In the genomic region with DNA sequence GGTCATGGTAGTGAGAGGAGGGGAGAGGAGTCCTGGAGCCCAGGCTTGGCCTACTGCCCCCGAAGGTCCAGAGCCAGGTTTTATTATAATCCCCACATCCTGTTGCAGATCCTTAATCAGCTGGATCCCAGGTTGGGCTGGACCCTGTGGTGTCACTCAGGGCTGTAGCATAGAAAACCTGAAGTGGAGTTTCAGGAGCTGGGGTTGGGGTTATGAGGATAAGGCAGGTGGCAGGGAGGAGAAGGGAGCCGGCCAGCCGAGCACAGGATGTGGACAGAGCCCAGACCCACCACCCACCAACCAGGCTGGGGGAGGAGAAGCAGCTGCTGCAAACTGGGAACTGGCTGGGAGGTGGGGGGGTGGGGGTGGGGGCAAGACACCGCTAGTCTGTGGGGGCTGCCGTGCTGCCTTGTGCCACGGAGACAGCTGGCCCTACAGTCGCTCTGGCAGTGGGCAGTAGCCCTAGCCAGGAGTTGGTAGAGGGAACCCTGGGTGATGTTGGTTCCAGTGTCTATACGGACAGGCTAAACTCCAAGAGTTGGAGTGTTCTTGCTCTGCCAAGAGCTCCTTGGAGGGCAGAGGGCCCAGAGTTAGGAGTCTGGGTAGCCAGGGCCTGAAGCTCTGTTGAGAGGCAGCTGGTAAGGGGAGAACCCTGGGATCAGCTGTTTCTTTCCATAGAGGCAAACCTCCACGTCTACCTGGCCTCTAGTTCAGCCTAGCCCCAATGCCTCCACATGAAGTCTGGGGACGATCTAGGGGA, we compare ENCODE assay signal across 8 mouse cellular contexts.
DNase-seq lines count a peak whose midpoint lies in the region; ATAC-seq and TF ChIP-seq lines count a peak whose summit lies in the region.

No protein-coding gene starts in this region.

- peaks cover 78% of the 10 kb centered on the region for H3K4me1 ChIP-seq in hindbrain, embryonic 13.5 days (replicated peaks)
- H3K4me1 ChIP-seq in limb, embryonic 14.5 days (ENCODE audit: control insufficient read depth, insufficient read depth, low read length), result peaks cover 2% of the 10 kb centered on the region; the same call in 1 of the 2 replicates
- H3K4me1 ChIP-seq in midbrain, embryonic 16.5 days (ENCODE audit: control insufficient read depth, insufficient read depth, low read length), result peaks cover 5% of the 10 kb centered on the region; the same call in 1 of the 2 replicates

- TF ChIP-seq POLR2A in limb, embryonic 14.5 days (IDR thresholded peaks at IDR 0.05; ENCODE audit: borderline replicate concordance, extremely low read depth, insufficient read depth, insufficient read length), result no peak

- H3K9ac ChIP-seq in hindbrain, embryonic 13.5 days, result no peak overlapping the region
- H3K9ac ChIP-seq in limb, embryonic 14.5 days (ENCODE audit: low read depth, low read length, severe bottlenecking), result no peak overlapping the region
- no peak overlapping the region for H3K9ac ChIP-seq in midbrain, embryonic 16.5 days (ENCODE audit: low read depth, low read length)

- H3K27ac ChIP-seq in hindbrain, embryonic 13.5 days, result peak overlapping the region; percentile 65
- no peak overlapping the region for H3K27ac ChIP-seq in limb, embryonic 14.5 days (replicated peaks; ENCODE audit: low read depth, low read length)
- no peak overlapping the region for H3K27ac ChIP-seq in midbrain, embryonic 16.5 days (ENCODE audit: low read length)

- no peaks in the 10 kb centered on the region for H3K36me3 ChIP-seq in hindbrain, embryonic 13.5 days
- no peaks in the 10 kb centered on the region for H3K36me3 ChIP-seq in limb, embryonic 14.5 days (ENCODE audit: control insufficient read depth, insufficient read depth, low read length)
- H3K36me3 ChIP-seq in midbrain, embryonic 16.5 days (ENCODE audit: control insufficient read depth, insufficient read depth, low read length), result no peaks in the 10 kb centered on the region

- DNase-seq in thymus, postnatal 4 days, result peak; percentile 24
- DNase-seq in thymus, postnatal 36 days, result no peak
- peak; percentile 87 for DNase-seq in forelimb bud, embryonic 11.5 days (ENCODE audit: low read depth, low spot score)
- peak; percentile 63 for DNase-seq in limb, embryonic 14.5 days (ENCODE audit: low spot score)
- DNase-seq in layer of hippocampus, adult 18-20 months (ENCODE audit: low spot score in 2 of 2), result no peak
- no peak for DNase-seq in left cerebral cortex, adult 11 months (ENCODE audit: low spot score)

- peak; percentile 62 for ATAC-seq in hindbrain, embryonic 13.5 days (ENCODE audit: low FRiP score)
- peak; percentile 82 for ATAC-seq in limb, embryonic 14.5 days (ENCODE audit: low FRiP score, low read depth)
- peak; percentile 69 for ATAC-seq in midbrain, embryonic 16.5 days

- peaks cover 77% of the 10 kb centered on the region for H3K27me3 ChIP-seq in hindbrain, embryonic 13.5 days
- H3K27me3 ChIP-seq in limb, embryonic 14.5 days (ENCODE audit: control insufficient read depth, insufficient read depth, low read length), result peaks cover 18% of the 10 kb centered on the region; the same call in 1 of the 2 replicates
- peaks cover 10% of the 10 kb centered on the region; the same call in 1 of the 2 replicates for H3K27me3 ChIP-seq in midbrain, embryonic 16.5 days (ENCODE audit: control insufficient read depth, insufficient read depth, low read depth, low read length)

- no peak overlapping the region for H3K4me3 ChIP-seq in hindbrain, embryonic 13.5 days
- H3K4me3 ChIP-seq in limb, embryonic 14.5 days (replicated peaks; ENCODE audit: low read length), result no peak overlapping the region
- no peak overlapping the region for H3K4me3 ChIP-seq in midbrain, embryonic 16.5 days (ENCODE audit: low read depth, low read length)

- H3K9me3 ChIP-seq in hindbrain, embryonic 13.5 days, result no peaks in the 10 kb centered on the region
- no peaks in the 10 kb centered on the region for H3K9me3 ChIP-seq in limb, embryonic 14.5 days (ENCODE audit: control insufficient read depth, low read length)
- no peaks in the 10 kb centered on the region for H3K9me3 ChIP-seq in midbrain, embryonic 16.5 days (replicated peaks; ENCODE audit: control insufficient read depth, low read length, poor library complexity, severe bottlenecking)

- WGBS in hindbrain, embryonic 13.5 days, result 35% methylated on average over 10 of the region's 10 CpGs
- 31% methylated on average over 10 of the region's 10 CpGs for WGBS in limb, embryonic 14.5 days
- 30% methylated on average over 10 of the region's 10 CpGs for WGBS in midbrain, embryonic 16.5 days

- H3K4me2 ChIP-seq in hindbrain, embryonic 13.5 days, result no peak overlapping the region
- H3K4me2 ChIP-seq in limb, embryonic 14.5 days (replicated peaks; ENCODE audit: low read depth, low read length, severe bottlenecking), result no peak overlapping the region
- no peak overlapping the region for H3K4me2 ChIP-seq in midbrain, embryonic 16.5 days (ENCODE audit: low read length)

Comparison
In these comparisons a context has a peak if more than half of its experiments do, and no peak if none do; other contexts are left out.
1. DNase-seq: peak in thymus, postnatal 4 days (single experiment), forelimb bud, embryonic 11.5 days (single experiment) and limb, embryonic 14.5 days (single experiment); none in thymus, postnatal 36 days (0 of 2), layer of hippocampus, adult 18-20 months (0 of 2) and left cerebral cortex, adult 11 months (single experiment).
2. Peak in every context shown above with its lines, with median percentiles within 50 percentile points of each other: ATAC-seq.